Mouse (Mus musculus): ENCODE results near the gene Ctsa.

DNA sequence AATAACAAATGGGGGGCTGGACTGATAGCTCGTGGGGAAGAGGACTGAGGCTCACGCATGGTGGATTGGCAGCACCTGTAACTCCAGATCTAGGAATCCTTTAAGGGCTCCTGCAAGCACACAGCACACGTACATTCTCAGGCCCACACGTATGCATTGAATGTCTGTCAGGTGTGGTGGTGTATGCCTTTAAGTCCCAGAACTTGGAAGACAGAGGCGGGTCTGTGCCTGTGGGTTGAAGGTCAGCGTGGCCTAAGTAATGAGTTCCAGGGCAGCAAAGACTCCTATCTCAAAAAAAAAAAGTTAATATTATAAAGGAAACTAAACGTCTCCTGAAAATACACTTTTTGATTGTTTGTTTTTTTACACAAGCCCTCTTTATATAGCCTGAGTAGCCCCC, 26.1 kb upstream of the Ctsa start:
- no peak for TF ChIP-seq POLR2A (IDR thresholded peaks at IDR 0.05; ENCODE audit: low read depth, low read length)
- TF ChIP-seq CTCF (IDR thresholded peaks at IDR 0.05; ENCODE audit: borderline replicate concordance, insufficient read depth, low read length) = no peak
